Mouse (Mus musculus) limb, embryonic 14.5 days (tissue): ENCODE data around the gene Fam83f. TPM values are rescaled to one million over a fixed set of nuclear protein-coding genes. Genes with fewer than 3 reads are reported as not detected.

Experiments
- ATAC-seq: fragments of 200-750 bp; cut with Nextera tagmentation; 2 replicates; pipeline ENCODE4 v1.8.0; 2017; ENCODE audit warnings: low read depth, moderate number of reproducible peaks, moderate TSS enrichment; ENCODE audit not compliant: low FRiP score
- DNase-seq: peaks from one replicate; pipeline ENCODE4 v3.0.0-alpha.2; 2015; ENCODE audit warnings: low spot score
- H3K27ac ChIP-seq: fragments of 300-500 bp; sonication (generic); replicated peaks from 2 replicates; pipeline ENCODE4 v1.5.1; 2014; ENCODE audit warnings: low read depth, mild to moderate bottlenecking, low read length, moderate library complexity, mixed read lengths
- H3K27me3 ChIP-seq: fragments of 300-500 bp; sonication (generic); 2 replicates; pipeline ENCODE4 v1.6.1; 2014; ENCODE audit warnings: low read length, mixed read lengths; ENCODE audit not compliant: control insufficient read depth, insufficient read depth
- H3K36me3 ChIP-seq: fragments of 300-500 bp; sonication (generic); 2 replicates; pipeline ENCODE4 v1.6.1; 2014; ENCODE audit warnings: mild to moderate bottlenecking, low read length, moderate library complexity, mixed read lengths; ENCODE audit not compliant: control insufficient read depth, insufficient read depth
- H3K4me1 ChIP-seq: fragments of 300-500 bp; sonication (generic); 2 replicates; pipeline ENCODE4 v1.6.1; 2014; ENCODE audit warnings: antibody characterized with exemption, low read length, mixed read lengths; ENCODE audit not compliant: control insufficient read depth, insufficient read depth
- H3K4me2 ChIP-seq: fragments of 300-500 bp; sonication (generic); replicated peaks from 2 replicates; pipeline ENCODE4 v1.6.1; 2014; ENCODE audit warnings: low read depth, mild to moderate bottlenecking, low read length, moderate library complexity; ENCODE audit not compliant: severe bottlenecking
- H3K4me3 ChIP-seq: fragments of 300-500 bp; sonication (generic); replicated peaks from 2 replicates; pipeline ENCODE4 v1.5.1; 2014; ENCODE audit warnings: low read length
- H3K9ac ChIP-seq: fragments of 300-500 bp; sonication (generic); 2 replicates; pipeline ENCODE4 v1.6.1; 2014; ENCODE audit warnings: mild to moderate bottlenecking, low read depth, low read length, moderate library complexity; ENCODE audit not compliant: severe bottlenecking
- H3K9me3 ChIP-seq: fragments of 300-500 bp; sonication (generic); 2 replicates; pipeline ENCODE4 v1.6.1; 2016; ENCODE audit warnings: low read length; ENCODE audit not compliant: control insufficient read depth
- POLR2A ChIP-seq: fragments of 200-500 bp; IDR thresholded peaks from 2 replicates; pipeline ENCODE4 v1.8.0; 2012; ENCODE audit warnings: inconsistent platforms, mild to moderate bottlenecking, moderate library complexity, borderline replicate concordance; ENCODE audit not compliant: insufficient read depth, insufficient read length; ENCODE audit errors: extremely low read depth
- whole genome bisulfite sequencing: fragments of 180-500 bp; shearing (Covaris S2); extraction: QIAGEN DNeasy Blood & Tissue Kit; methylation state at CpG from one replicate; pipeline ENCODE4 v1.1.7; 2014; 5-methylcytosine and 5-hydroxymethylcytosine counted together
- polyA plus RNA-seq, 2 experiments: library from polyadenylated mRNA; depleted of rRNA in 1 of 2; stranded (reverse) in 1 of 2; unstranded in 1 of 2; fragments of >200 nt; fragmentation: Nextera tagmentation in 1 of 2; extraction: Ambion mirVana in 1 of 2; gene quantifications; 2 replicates each; pipeline versions ENCODE4 v1.2.1 to v1.2.3; 2012 to 2014

Fam83f gene
- polyA plus RNA-seq, 2 experiments, result 1.7 to 3.7 TPM

DNA sequence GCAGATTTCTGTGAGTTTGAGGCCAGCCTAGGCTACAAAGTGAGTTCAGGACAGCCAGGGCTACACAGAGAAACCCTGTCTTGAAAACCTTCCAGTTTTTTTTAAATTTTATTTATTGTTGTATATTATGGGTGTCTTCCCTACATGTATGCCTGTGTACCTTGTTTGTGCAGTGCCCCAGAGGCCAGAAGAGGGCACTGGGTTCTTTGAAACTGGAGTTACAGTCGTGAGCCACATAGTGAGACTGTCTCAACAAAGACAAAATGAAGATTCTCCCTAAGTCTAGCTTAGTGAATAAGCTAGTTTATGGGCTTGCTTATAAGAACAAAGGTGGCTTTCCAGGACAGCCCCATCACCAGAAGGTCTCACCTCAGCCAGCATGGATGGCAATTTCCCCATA is 64.9 kb downstream of the Fam83f start:
- H3K4me2 ChIP-seq, result no peak overlapping the region
- ATAC-seq (no peak), DNase-seq (no peak)
- no peaks in the 10 kb centered on the region for H3K27me3 ChIP-seq
- no peaks in the 10 kb centered on the region for H3K36me3 ChIP-seq
- 65% methylated on average over 1 of the region's 1 CpGs for WGBS
- no peak overlapping the region for H3K27ac ChIP-seq
- no peak overlapping the region for H3K9ac ChIP-seq
- no peak overlapping the region for H3K4me3 ChIP-seq
- H3K9me3 ChIP-seq, result no peaks in the 10 kb centered on the region
- no peak for TF ChIP-seq POLR2A
- H3K4me1 ChIP-seq, result peaks cover 3% of the 10 kb centered on the region; the same call in 1 of the 2 replicates

DNA sequence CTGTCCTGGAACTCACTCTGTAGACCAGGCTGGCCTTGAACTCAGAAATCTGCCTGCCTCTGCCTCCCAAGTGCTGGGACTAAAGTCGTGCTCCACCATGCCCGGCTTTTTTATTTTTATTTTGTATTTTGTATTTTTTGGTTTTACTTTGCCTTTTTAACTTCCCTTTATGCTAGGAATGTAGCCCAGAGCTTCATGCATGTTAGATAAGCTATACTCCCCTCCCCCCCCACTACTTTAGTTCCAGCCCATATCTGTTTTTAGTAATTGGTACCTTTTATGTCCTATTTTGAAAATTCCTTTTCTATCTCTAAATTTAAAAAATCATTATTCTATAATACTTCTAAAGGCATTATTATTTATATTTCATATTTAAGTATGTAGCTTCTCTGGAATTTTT is 66.6 kb downstream of the Fam83f start:
- no peak for ATAC-seq
- H3K36me3 ChIP-seq, result no peaks in the 10 kb centered on the region

DNA sequence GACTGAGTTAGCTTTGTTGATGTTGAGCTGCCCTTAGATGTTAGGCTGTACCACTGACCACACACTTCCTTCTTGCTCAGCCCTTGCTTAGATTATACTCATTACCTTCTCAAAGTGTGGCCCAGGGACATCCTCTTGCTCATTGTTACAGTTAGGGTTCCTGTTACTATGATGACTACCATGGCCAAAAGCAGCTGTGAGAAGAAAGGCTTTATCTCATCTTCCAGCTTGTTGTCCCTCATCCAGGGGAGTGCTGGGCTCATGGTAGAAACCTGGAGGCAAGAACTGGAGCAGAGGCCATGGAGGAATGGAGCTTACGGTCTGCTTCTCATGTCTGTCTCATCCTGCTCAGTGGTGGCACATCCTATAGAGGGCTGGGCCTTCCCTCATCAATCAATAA is 68.3 kb downstream of the Fam83f start:
- 76% methylated on average over 1 of the region's 1 CpGs for WGBS
- ATAC-seq, result no peak
- H3K27ac ChIP-seq, result no peak overlapping the region

More for the DNA sequence above, 66.6 kb downstream of the Fam83f start:
- WGBS, result 91% methylated on average over 2 of the region's 2 CpGs
- Histone ChIP-seq H3K4me2 (no peak overlapping the region), H3K27ac (no peak overlapping the region), H3K27me3 (no peaks in the 10 kb centered on the region), H3K4me1 (no peaks in the 10 kb centered on the region), H3K4me3 (no peak overlapping the region), H3K9ac (no peak overlapping the region), H3K9me3 (no peaks in the 10 kb centered on the region)
- DNase-seq, result no peak
- TF ChIP-seq POLR2A, result no peak

DNA sequence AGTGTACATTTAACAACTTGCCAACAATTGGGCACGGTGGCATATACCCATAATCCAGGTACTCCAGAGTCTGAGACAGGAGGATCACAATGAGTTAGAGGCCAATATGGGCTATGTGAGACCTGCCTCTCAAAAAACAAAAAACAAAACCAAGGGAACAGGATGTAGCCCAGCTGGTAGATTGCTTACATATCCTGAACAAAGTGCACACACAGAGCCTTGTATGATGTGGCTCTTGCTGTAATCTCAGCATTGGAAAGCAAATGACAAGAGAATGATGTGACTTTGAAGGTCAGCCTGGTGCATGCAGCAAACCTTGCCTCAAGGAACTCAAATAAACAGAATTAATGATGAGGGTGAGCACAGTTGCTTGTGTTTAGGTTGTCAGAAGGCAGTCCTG is 70.2 kb downstream of the Fam83f start:
- no peak for TF ChIP-seq POLR2A

More for the DNA sequence above, 68.3 kb downstream of the Fam83f start:
- Histone ChIP-seq H3K9ac (no peak overlapping the region), H3K36me3 (no peaks in the 10 kb centered on the region), H3K4me3 (no peak overlapping the region), H3K4me2 (no peak overlapping the region), H3K4me1 (no peaks in the 10 kb centered on the region), H3K27me3 (no peaks in the 10 kb centered on the region), H3K9me3 (no peaks in the 10 kb centered on the region)
- no peak for DNase-seq
- no peak for TF ChIP-seq POLR2A

DNA sequence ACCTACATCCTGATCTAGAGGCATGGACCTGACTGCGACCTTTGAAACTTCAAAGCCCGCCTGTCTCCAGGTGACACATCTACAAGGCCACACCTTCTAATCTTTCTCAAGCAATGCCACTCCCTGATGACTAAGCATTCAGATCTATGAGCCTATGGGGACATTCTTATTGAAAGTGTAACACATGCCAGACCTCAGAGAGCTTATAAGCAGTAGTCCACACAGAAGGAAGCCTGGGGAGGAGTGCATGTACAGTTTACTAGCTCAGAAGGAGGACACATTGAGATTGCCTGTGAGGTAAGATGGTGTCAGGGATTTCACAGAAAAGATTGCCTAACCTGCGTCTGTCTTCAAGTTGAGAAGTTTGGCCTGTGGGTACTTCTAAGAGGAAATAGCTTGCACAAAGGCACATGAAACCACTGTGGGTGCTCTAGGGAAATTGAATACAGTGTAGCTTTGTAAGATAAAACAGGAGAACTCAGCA is 71.4 kb downstream of the Fam83f start:
- no peaks in the 10 kb centered on the region for H3K4me1 ChIP-seq
- H3K9me3 ChIP-seq, result no peaks in the 10 kb centered on the region
- H3K4me2 ChIP-seq, result no peak overlapping the region
- 92% methylated on average over 3 of the region's 3 CpGs for WGBS
- no peak for TF ChIP-seq POLR2A
- no peak for DNase-seq
- H3K27me3 ChIP-seq, result no peaks in the 10 kb centered on the region
- no peak overlapping the region for H3K27ac ChIP-seq
- no peaks in the 10 kb centered on the region for H3K36me3 ChIP-seq
- no peak for ATAC-seq
- H3K9ac ChIP-seq, result no peak overlapping the region
- no peak overlapping the region for H3K4me3 ChIP-seq

More for the DNA sequence above, 70.2 kb downstream of the Fam83f start:
- Histone ChIP-seq H3K9ac (no peak overlapping the region), H3K4me3 (no peak overlapping the region), H3K27me3 (no peaks in the 10 kb centered on the region), H3K4me1 (no peaks in the 10 kb centered on the region), H3K27ac (no peak overlapping the region), H3K9me3 (no peaks in the 10 kb centered on the region), H3K36me3 (no peaks in the 10 kb centered on the region), H3K4me2 (no peak overlapping the region)
- DNase-seq (no peak), ATAC-seq (no peak)
- 81% methylated on average over 1 of the region's 1 CpGs for WGBS

DNA sequence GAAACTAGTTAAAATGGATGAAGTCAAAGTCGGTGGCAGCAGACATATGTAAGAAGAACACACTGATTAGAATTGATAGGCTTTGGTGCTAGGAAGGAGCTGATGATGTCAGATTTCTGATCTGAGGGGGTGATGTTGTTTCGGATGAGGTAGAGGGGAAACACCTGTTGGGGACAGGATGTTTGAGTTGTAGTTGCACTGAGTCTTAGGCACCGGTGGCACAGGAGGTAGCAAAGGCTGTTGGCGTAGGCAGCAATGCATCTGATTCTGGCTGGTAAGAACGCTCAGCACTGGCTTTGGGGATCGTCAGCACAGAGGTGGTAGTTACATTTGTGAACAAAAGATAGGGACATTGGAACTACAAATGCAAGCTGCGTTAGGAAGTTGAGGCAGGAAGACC is 72.0 kb downstream of the Fam83f start:
- ATAC-seq (no peak), DNase-seq (no peak)
- Histone ChIP-seq H3K36me3 (no peaks in the 10 kb centered on the region), H3K4me1 (no peaks in the 10 kb centered on the region), H3K27ac (no peak overlapping the region), H3K27me3 (no peaks in the 10 kb centered on the region), H3K4me3 (no peak overlapping the region), H3K9me3 (no peaks in the 10 kb centered on the region), H3K9ac (no peak overlapping the region), H3K4me2 (no peak overlapping the region)
- TF ChIP-seq POLR2A, result no peak
- 84% methylated on average over 7 of the region's 7 CpGs for WGBS
